Mouse (Mus musculus): Measurements from ENCODE around the gene Fam178b.
"Not testable (repeated sequence)": the region's sequence is repeated elsewhere in the genome, so short reads cannot be mapped to it uniquely, and the experiment has no call there.

Gene Fam178b

GRCm38 (mm10) chr1:36542925-36543324 is 140.1 kb downstream of the Fam178b start:
- DNase-seq (ENCODE audit: low read depth), result no peak

- no peak for DNase-seq (ENCODE audit: low read depth)
These were observed 141.1 kb downstream of the Fam178b start for GRCm38 (mm10) chr1:36541844-36542243.

GRCm38 (mm10) chr1:36540807-36541206 is 142.2 kb downstream of the Fam178b start:
- no peak for DNase-seq (ENCODE audit: low read depth)

- DNase-seq (ENCODE audit: low read depth), result no peak
These were observed 142.9 kb downstream of the Fam178b start for GRCm38 (mm10) chr1:36540132-36540531.

GRCm38 (mm10) chr1:36539186-36539585 is 143.8 kb downstream of the Fam178b start, which contains the start of gene Gm42417:
Gene Gm42417 (minus strand): TSS chr1:36539429.
- no peak for DNase-seq (ENCODE audit: low read depth)

GRCm38 (mm10) chr1:36538727-36539126 is 144.3 kb downstream of the Fam178b start:
- no peak for DNase-seq (ENCODE audit: low read depth)

GRCm38 (mm10) chr1:36536783-36537182 is 146.2 kb downstream of the Fam178b start, which contains the start of gene Ankrd23:
Gene Ankrd23 (minus strand): TSS chr1:36536883.
- not testable (repeated sequence) for DNase-seq (ENCODE audit: low read depth)

GRCm38 (mm10) chr1:36536397-36536728 is 146.6 kb downstream of the Fam178b start:
- DNase-seq (ENCODE audit: low read depth), result no peak

GRCm38 (mm10) chr1:36535477-36536396 is 147.2 kb downstream of the Fam178b start:
- DNase-seq (ENCODE audit: low read depth), result no peak

- no peak for DNase-seq (ENCODE audit: low read depth)
These were observed 148.4 kb downstream of the Fam178b start for GRCm38 (mm10) chr1:36534595-36535058.

- DNase-seq (ENCODE audit: low read depth), result no peak
These were observed 149.4 kb downstream of the Fam178b start for GRCm38 (mm10) chr1:36533546-36533945.

- no peak for DNase-seq (ENCODE audit: low read depth)
These were observed 151.5 kb downstream of the Fam178b start for GRCm38 (mm10) chr1:36531461-36531860.

GRCm38 (mm10) chr1:36530962-36531361 is 152.0 kb downstream of the Fam178b start:
- DNase-seq (ENCODE audit: low read depth), result no peak

GRCm38 (mm10) chr1:36530485-36530884 is 152.5 kb downstream of the Fam178b start:
- no peak for DNase-seq (ENCODE audit: low read depth)

GRCm38 (mm10) chr1:36529875-36530274 is 153.1 kb downstream of the Fam178b start:
- DNase-seq (ENCODE audit: low read depth), result no peak

GRCm38 (mm10) chr1:36529274-36529673 is 153.7 kb downstream of the Fam178b start:
- no peak for DNase-seq (ENCODE audit: low read depth)

- no peak for DNase-seq (ENCODE audit: low read depth)
These were observed 154.6 kb downstream of the Fam178b start for GRCm38 (mm10) chr1:36528351-36528750.

GRCm38 (mm10) chr1:36526903-36527302 is 156.1 kb downstream of the Fam178b start:
- no peak for DNase-seq (ENCODE audit: low read depth)

- no peak for DNase-seq (ENCODE audit: low read depth)
These were observed 157.2 kb downstream of the Fam178b start for GRCm38 (mm10) chr1:36525774-36526173.

- DNase-seq (ENCODE audit: low read depth), result no peak
These were observed 158.9 kb downstream of the Fam178b start for GRCm38 (mm10) chr1:36524058-36524457.

- DNase-seq (ENCODE audit: low read depth), result no peak
These were observed 159.5 kb downstream of the Fam178b start for GRCm38 (mm10) chr1:36523332-36524013.

- no peak for DNase-seq (ENCODE audit: low read depth)
These were observed 160.8 kb downstream of the Fam178b start for GRCm38 (mm10) chr1:36522210-36522609.

- no peak for DNase-seq (ENCODE audit: low read depth)
These were observed 163.4 kb downstream of the Fam178b start for GRCm38 (mm10) chr1:36519626-36520025.
